Mouse (Mus musculus) lung, postnatal 0 days (tissue): ENCODE measurements around the gene 4930402F06Rik. TPM values are rescaled to one million over a fixed set of nuclear protein-coding genes. Genes with fewer than 3 reads are reported as not detected.
A peak's percentile ranks its signal among the peaks of the same experiment; 100 is the strongest.

ENCODE experiments used
- ATAC-seq: fragments of 200-750 bp; cut with Nextera tagmentation; 2 replicates; pipeline ENCODE4 v1.8.0; 2017; ENCODE audit warnings: moderate library complexity
- DNase-seq: peaks from one replicate; pipeline ENCODE4 v3.0.0-alpha.2; 2016; ENCODE audit warnings: low spot score
- H3K27ac ChIP-seq: fragments of 300-500 bp; sonication (generic); 2 replicates; pipeline ENCODE4 v1.5.1; 2014; ENCODE audit warnings: antibody characterized with exemption, mild to moderate bottlenecking, low read length, mixed read lengths
- H3K27me3 ChIP-seq: fragments of 300-500 bp; sonication (generic); replicated peaks from 2 replicates; pipeline ENCODE4 v1.6.1; 2014; ENCODE audit warnings: low read length, mixed read lengths; ENCODE audit not compliant: insufficient read depth
- H3K36me3 ChIP-seq: fragments of 300-500 bp; sonication (generic); 2 replicates; pipeline ENCODE4 v1.6.1; 2014; ENCODE audit warnings: low read length, mixed read lengths; ENCODE audit not compliant: insufficient read depth
- H3K4me1 ChIP-seq: fragments of 300-500 bp; sonication (generic); 2 replicates; pipeline ENCODE4 v1.6.1; 2014; ENCODE audit warnings: antibody characterized with exemption, low read depth, low read length, mixed read lengths; ENCODE audit not compliant: insufficient read depth
- H3K4me2 ChIP-seq: fragments of 300-500 bp; sonication (generic); replicated peaks from 2 replicates; pipeline ENCODE4 v1.6.1; 2014; ENCODE audit warnings: low read depth, mild to moderate bottlenecking, low read length, moderate library complexity, mixed read lengths
- H3K4me3 ChIP-seq: fragments of 300-500 bp; sonication (generic); 2 replicates; pipeline ENCODE4 v1.5.1; 2014; ENCODE audit warnings: low read depth, low read length
- H3K9ac ChIP-seq: fragments of 300-500 bp; sonication (generic); replicated peaks from 2 replicates; pipeline ENCODE4 v1.6.1; 2014; ENCODE audit warnings: low read depth, mild to moderate bottlenecking
- H3K9me3 ChIP-seq: fragments of 300-500 bp; sonication (generic); 2 replicates; pipeline ENCODE4 v1.6.1; 2016; ENCODE audit warnings: low read length, mixed read lengths
- CTCF ChIP-seq: IDR thresholded peaks from 2 replicates; pipeline ENCODE4 v1.5.1; 2016; ENCODE audit warnings: antibody characterized with exemption, mild to moderate bottlenecking
- EP300 ChIP-seq: IDR thresholded peaks from 2 replicates; pipeline ENCODE4 v1.6.1; 2016; ENCODE audit warnings: antibody characterized with exemption, mild to moderate bottlenecking, control low read depth
- whole genome bisulfite sequencing: fragments of 180-500 bp; shearing (Covaris S2); extraction: QIAGEN DNeasy Blood & Tissue Kit; methylation state at CpG from one replicate; pipeline ENCODE4 v1.1.7; 2014; 5-methylcytosine and 5-hydroxymethylcytosine counted together
- polyA plus RNA-seq: library from polyadenylated mRNA; unstranded; fragments of >200 nt; fragmentation: Nextera tagmentation; extraction: Ambion mirVana; gene quantifications from 2 replicates; pipeline ENCODE4 v1.2.1, GENCODE M21; 2015

4930402F06Rik gene
- polyA plus RNA-seq, 1 experiment from 2014 or later, result not detected

DNA sequence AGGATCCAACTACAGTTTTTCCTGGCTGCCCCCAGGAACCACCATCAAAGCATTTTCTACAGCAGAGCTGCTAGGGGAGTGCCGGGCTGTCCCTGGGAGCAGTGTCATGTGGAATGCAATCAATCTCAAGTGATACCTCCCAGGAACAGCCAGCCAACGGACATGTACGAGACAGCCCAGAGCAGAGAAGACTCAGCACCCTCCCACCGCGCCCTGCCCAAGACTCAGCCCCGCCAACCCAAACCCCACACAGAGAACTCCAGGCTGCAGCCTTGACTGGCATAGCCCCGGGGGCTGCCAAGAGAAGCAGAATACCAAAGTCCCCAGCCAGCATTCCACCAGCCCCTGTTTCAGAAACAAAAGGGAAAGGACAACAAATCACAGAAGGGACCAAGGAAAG is 35.0 kb upstream of the 4930402F06Rik start:
- Histone ChIP-seq H3K4me1 (peaks cover 8% of the 10 kb centered on the region), H3K27me3 (no peaks in the 10 kb centered on the region), H3K4me2 (peak overlapping the region; percentile 46), H3K36me3 (no peaks in the 10 kb centered on the region), H3K4me3 (peak overlapping the region; percentile 29), H3K9me3 (no peaks in the 10 kb centered on the region), H3K27ac (peak overlapping the region; percentile 74), H3K9ac (peak overlapping the region; percentile 34; the same call in 1 of the 2 replicates)
- TF ChIP-seq CTCF (no peak), EP300 (no peak)
- DNase-seq (peak; percentile 57), ATAC-seq (peak; percentile 72)
- WGBS, result 15% methylated on average over 7 of the region's 7 CpGs

DNA sequence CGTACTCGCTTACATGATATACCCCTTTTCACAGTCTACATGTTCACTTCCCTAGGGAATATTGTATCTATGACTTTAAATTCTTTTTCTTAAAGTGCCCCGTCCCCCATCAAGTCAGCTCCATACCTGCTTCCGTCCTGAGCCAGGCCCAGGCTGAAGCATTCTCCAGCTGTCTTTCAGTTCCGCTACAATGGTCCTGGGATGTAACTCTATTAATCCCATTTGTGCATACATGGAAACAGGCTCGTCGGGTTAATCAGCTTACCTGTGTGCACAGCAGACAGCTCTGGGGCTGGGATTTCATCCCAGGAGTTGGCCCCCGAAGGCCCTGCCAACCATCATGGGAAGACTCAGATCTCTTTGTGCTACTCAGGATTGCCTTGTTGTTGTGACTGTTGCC is 33.8 kb upstream of the 4930402F06Rik start:
- Histone ChIP-seq H3K4me3 (no peak overlapping the region), H3K36me3 (no peaks in the 10 kb centered on the region), H3K4me2 (peak overlapping the region; percentile 46), H3K27me3 (no peaks in the 10 kb centered on the region), H3K27ac (no peak overlapping the region), H3K9ac (no peak overlapping the region), H3K9me3 (no peaks in the 10 kb centered on the region), H3K4me1 (peaks cover 8% of the 10 kb centered on the region)
- DNase-seq, result no peak
- no peak for TF ChIP-seq EP300
- no peak for TF ChIP-seq CTCF
- ATAC-seq, result no peak
- whole genome bisulfite sequencing, result 85% methylated on average over 8 of the region's 8 CpGs

DNA sequence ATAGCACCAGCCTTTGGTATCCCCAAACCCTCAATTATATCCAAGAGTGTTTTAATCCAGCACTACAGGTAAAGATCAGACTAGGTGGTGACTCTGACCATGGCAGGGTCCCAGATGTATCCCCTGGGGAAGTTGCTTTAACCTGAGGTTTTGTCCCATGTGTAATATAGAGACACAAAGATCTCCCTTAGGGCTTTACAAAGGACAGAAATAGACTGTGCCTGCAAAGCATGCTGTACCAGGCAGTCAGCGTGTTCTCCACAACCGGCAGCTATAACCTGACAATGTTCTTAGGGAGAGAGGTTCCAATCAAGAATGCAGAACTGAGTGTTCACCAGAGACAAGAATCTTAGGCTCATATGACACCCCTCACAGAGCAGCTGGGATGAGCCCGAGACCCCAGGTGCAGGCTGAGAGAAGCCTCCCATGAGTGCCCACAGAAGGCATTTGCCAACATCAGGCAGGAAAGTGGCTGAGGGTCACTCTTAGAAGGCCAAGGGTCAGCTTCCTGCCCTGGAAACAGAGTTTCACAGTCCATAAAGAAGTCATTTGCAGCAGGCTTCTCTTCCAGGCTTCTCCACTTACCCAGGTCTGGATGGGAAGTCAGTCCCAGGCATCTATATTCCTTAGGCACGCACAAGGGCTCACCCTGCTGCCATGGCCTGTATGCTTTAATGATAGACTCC is 31.8 kb upstream of the 4930402F06Rik start:
- no peak overlapping the region for H3K27ac ChIP-seq
- no peak overlapping the region for H3K4me2 ChIP-seq
- H3K9ac ChIP-seq, result no peak overlapping the region
- DNase-seq (no peak), ATAC-seq (no peak)
- H3K36me3 ChIP-seq, result no peaks in the 10 kb centered on the region
- H3K27me3 ChIP-seq, result no peaks in the 10 kb centered on the region
- H3K4me1 ChIP-seq, result peaks cover 3% of the 10 kb centered on the region; the same call in 1 of the 2 replicates
- WGBS, result 69% methylated on average over 4 of the region's 4 CpGs
- TF ChIP-seq EP300 (no peak), CTCF (no peak)
- H3K4me3 ChIP-seq, result no peak overlapping the region
- no peaks in the 10 kb centered on the region for H3K9me3 ChIP-seq

DNA sequence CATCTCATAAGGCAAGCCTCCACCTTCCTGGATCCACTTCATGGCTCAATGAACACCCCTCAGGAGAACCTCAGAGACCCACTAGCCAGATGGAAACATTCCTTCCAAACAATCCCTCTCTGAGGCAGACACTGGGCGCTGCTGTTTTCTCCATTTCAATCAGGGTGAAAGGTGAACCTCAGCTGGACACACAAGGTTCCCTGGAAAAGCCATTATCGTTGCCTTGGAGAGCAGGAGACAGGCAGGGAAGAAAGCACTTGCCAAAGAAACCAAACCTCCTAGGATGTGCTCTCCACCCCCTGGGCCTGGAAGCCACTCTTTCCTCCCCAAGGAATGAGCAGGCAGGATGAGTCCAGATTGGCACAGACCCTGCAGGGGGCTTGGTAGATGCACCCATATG is 30.6 kb upstream of the 4930402F06Rik start:
- Histone ChIP-seq H3K4me2 (no peak overlapping the region), H3K27ac (no peak overlapping the region)
- no peak for ATAC-seq

DNA sequence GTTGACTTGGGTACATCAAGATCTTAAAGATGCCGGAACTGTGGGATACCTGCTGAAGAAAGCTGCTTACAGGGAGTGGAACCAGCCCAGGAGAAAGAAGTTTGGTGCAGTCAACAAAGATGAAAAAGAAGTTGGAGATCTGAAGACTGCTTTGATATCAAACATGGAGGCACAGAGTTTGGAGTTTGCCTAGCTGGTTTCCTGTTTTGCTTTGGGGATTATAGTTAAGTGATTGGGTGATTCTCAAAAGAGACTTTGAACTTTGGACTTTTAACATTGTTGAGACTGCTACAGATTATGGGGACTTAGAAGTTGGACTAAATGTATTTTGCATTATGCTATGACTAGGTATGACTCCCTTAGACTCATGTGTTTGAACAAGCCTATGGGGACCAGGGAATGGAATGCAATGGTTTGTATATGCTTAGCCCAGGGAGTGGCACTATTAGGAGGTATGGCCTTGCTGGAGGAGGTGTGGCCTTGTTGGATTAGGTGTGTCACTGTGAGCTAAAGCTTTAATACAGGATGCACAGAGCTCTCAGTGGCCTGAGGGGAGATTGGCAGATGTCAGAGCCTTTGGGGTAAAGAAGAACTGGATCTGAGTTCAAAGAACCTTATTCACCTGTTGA is 26.9 kb upstream of the 4930402F06Rik start:
- no peaks in the 10 kb centered on the region for H3K9me3 ChIP-seq
- H3K4me1 ChIP-seq, result no peaks in the 10 kb centered on the region
- H3K27ac ChIP-seq, result no peak overlapping the region
- TF ChIP-seq EP300, result no peak
- no peak for TF ChIP-seq CTCF
- H3K27me3 ChIP-seq, result no peaks in the 10 kb centered on the region
- peaks cover 12% of the 10 kb centered on the region; the same call in 1 of the 2 replicates for H3K36me3 ChIP-seq
- DNase-seq (no peak), ATAC-seq (no peak)
- 100% methylated on average over 1 of the region's 1 CpGs for WGBS
- no peak overlapping the region for H3K4me2 ChIP-seq
- H3K9ac ChIP-seq, result no peak overlapping the region
- H3K4me3 ChIP-seq, result no peak overlapping the region

More for the DNA sequence above, 30.6 kb upstream of the 4930402F06Rik start:
- TF ChIP-seq EP300, result no peak
- Histone ChIP-seq H3K27me3 (no peaks in the 10 kb centered on the region), H3K36me3 (no peaks in the 10 kb centered on the region), H3K4me3 (no peak overlapping the region), H3K4me1 (peaks cover 3% of the 10 kb centered on the region; the same call in 1 of the 2 replicates), H3K9ac (no peak overlapping the region), H3K9me3 (no peaks in the 10 kb centered on the region)
- 27% methylated on average over 2 of the region's 2 CpGs for WGBS
- DNase-seq, result no peak

DNA sequence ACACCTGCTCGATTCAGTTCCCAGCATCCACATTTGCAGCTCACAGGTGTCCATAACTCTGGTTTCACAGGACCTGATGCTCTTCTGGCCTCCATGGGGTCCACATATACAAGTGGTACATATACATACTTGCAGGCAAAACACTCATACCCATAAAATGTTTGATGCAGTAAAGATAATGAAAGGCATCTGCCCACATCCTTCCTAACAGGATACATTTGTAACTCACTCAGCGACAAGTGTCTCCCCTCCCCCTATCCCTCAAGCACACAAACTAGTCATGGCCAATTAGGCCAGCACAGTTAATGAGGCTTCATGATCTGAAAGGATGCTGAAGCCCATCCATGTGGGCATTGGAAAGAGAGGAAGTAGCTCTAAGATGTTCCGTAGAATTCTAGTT is 25.4 kb upstream of the 4930402F06Rik start:
- TF ChIP-seq EP300 (no peak), CTCF (no peak)
- Histone ChIP-seq H3K36me3 (peaks cover 12% of the 10 kb centered on the region; the same call in 1 of the 2 replicates), H3K27me3 (no peaks in the 10 kb centered on the region), H3K9me3 (no peaks in the 10 kb centered on the region), H3K27ac (no peak overlapping the region), H3K4me2 (no peak overlapping the region), H3K4me3 (no peak overlapping the region), H3K4me1 (no peaks in the 10 kb centered on the region), H3K9ac (no peak overlapping the region)
- no peak for ATAC-seq
- DNase-seq, result no peak
- 80% methylated on average over 3 of the region's 3 CpGs for WGBS
